Mouse (Mus musculus) heart, embryonic 13.5 days (tissue): Measurements from ENCODE around the gene Fgfr2. TPM values are rescaled to one million over a fixed set of nuclear protein-coding genes. Genes with fewer than 3 reads are reported as not detected.

Experiments
- ATAC-seq: fragments of 200-750 bp; cut with Nextera tagmentation; 2 replicates; pipeline ENCODE4 v1.8.0; 2017; ENCODE audit warnings: moderate TSS enrichment; ENCODE audit not compliant: insufficient number of reproducible peaks, low FRiP score, low TSS enrichment; ENCODE audit errors: extremely low read depth
- H3K27ac ChIP-seq: fragments of 300-500 bp; sonication (generic); replicated peaks from 2 replicates; pipeline ENCODE4 v1.5.1; 2015; ENCODE audit warnings: moderate library complexity, mild to moderate bottlenecking, inconsistent platforms
- H3K27me3 ChIP-seq: fragments of 300-500 bp; sonication (generic); replicated peaks from 2 replicates; pipeline ENCODE4 v1.6.1; 2015; ENCODE audit warnings: mild to moderate bottlenecking, inconsistent platforms
- H3K36me3 ChIP-seq: fragments of 300-500 bp; sonication (generic); 2 replicates; pipeline ENCODE4 v1.6.1; 2015; ENCODE audit warnings: mild to moderate bottlenecking, inconsistent platforms
- H3K4me1 ChIP-seq: fragments of 300-500 bp; sonication (generic); 2 replicates; pipeline ENCODE4 v1.6.1; 2015; ENCODE audit warnings: inconsistent platforms
- H3K4me2 ChIP-seq: fragments of 300-500 bp; sonication (generic); 2 replicates; pipeline ENCODE4 v1.6.1; 2015; ENCODE audit warnings: inconsistent platforms, mild to moderate bottlenecking, moderate library complexity
- H3K4me3 ChIP-seq: fragments of 300-500 bp; sonication (generic); 2 replicates; pipeline ENCODE4 v1.5.1; 2015; ENCODE audit warnings: moderate library complexity, mild to moderate bottlenecking, inconsistent platforms
- H3K9ac ChIP-seq: fragments of 300-500 bp; sonication (generic); 2 replicates; pipeline ENCODE4 v1.6.1; 2015; ENCODE audit warnings: inconsistent platforms, mild to moderate bottlenecking, moderate library complexity
- H3K9me3 ChIP-seq: fragments of 300-500 bp; sonication (generic); 2 replicates; pipeline ENCODE4 v1.6.1; 2016; ENCODE audit warnings: inconsistent platforms
- WGBS: fragments of 180-500 bp; shearing (Covaris S2); methylation state at CpG from one replicate; pipeline ENCODE4 v1.1.7; 2015; ENCODE audit warnings: mixed read lengths; 5-methylcytosine and 5-hydroxymethylcytosine counted together
- polyA plus RNA-seq: library from polyadenylated mRNA; unstranded; fragments of >200 nt; fragmentation: Nextera tagmentation; extraction: Ambion mirVana; gene quantifications from 2 replicates; pipeline ENCODE4 v1.2.1, GENCODE M21; 2015

Fgfr2 gene
- polyA plus RNA-seq, 1 experiment from 2014 or later = 22.5 TPM

DNA sequence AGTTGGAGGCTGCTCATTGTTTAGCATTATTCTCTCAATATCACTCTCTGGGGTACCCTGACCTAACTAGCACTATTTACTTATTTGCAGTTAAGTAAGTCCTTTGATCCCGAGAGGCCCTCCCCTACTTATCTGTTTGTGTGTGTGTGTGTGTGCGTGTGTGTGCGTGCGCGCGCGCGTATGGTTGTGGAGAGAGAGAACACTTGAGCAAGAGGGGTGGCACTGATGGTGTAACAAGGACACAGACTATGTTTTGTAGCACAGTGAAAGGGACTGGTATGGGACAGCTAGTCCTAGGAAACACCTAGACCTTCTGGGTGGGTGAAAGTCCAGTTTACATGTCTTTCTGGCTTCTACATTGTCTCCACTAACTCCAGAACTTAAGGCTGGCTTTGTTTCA lies 511.6 kb downstream of the Fgfr2 start:
- H3K36me3 ChIP-seq = no peaks in the 10 kb centered on the region
- H3K9ac ChIP-seq = no peak overlapping the region
- peaks cover 12% of the 10 kb centered on the region for H3K4me1 ChIP-seq
- H3K9me3 ChIP-seq = no peaks in the 10 kb centered on the region
- ATAC-seq = no peak
- no peak overlapping the region for H3K4me2 ChIP-seq
- 94% methylated on average over 8 of the region's 8 CpGs for WGBS
- H3K27me3 ChIP-seq = peaks cover 6% of the 10 kb centered on the region
- no peak overlapping the region for H3K27ac ChIP-seq
- no peak overlapping the region for H3K4me3 ChIP-seq

DNA sequence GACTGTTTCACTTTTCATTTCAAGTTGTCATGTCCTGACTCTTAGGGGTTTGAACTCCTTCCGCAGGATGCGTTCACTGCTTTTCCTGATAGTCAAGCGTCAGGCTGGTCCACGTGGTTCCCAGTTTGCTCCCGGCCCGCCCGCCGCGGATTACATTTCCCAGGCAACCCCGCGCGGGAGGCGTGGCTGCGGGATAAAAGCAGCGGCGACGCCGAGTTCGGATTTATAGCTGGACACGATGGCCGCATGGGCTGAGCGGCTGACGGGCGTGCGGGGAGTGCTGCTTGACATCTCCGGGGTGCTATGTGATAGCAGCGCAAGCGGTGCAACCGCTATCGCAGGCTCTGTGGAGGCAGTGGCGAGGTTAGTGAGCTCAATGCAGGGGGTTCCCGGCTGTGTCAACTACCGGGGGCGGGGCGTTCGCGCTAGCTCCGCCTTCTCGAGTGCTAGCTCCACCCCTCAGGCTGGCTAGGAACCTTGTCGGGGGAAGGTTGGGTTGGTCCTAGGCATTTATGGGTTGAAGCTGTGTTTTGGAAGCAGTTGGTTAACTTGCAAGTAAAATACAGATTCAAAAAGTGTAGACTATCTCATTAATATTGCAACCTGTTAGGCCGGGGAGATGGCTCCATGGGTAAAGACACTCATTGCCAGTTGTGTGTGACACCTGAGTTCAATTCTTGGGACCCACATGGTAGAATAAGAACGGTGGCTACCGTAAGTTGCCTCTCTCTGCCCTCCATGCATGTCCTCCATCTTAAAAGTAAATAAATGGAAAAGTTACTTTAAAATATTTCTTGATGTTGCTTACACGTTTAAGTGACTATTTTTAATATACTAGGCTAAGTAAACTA lies 512.5 kb downstream of the Fgfr2 start, which contains the start of gene Lhpp:
Lhpp (plus strand) TSS at position 171 of the 851 bp plus-strand sequence.
- peak within 1 kb of the TSS; percentile 80 for H3K9ac ChIP-seq
- H3K36me3 ChIP-seq = no peaks in the 10 kb centered on the region
- H3K4me1 ChIP-seq = peaks cover 12% of the 10 kb centered on the region
- H3K4me3 ChIP-seq = peak within 1 kb of the TSS; percentile 65
- peak within 1 kb of the TSS; percentile 73 for H3K4me2 ChIP-seq
- no peak within 1 kb of the TSS for H3K27ac ChIP-seq
- peaks cover 12% of the 10 kb centered on the region for H3K27me3 ChIP-seq
- ATAC-seq = peak; percentile 70
- H3K9me3 ChIP-seq = no peaks in the 10 kb centered on the region
- 7% methylated on average over 44 of the region's 44 CpGs for WGBS

DNA sequence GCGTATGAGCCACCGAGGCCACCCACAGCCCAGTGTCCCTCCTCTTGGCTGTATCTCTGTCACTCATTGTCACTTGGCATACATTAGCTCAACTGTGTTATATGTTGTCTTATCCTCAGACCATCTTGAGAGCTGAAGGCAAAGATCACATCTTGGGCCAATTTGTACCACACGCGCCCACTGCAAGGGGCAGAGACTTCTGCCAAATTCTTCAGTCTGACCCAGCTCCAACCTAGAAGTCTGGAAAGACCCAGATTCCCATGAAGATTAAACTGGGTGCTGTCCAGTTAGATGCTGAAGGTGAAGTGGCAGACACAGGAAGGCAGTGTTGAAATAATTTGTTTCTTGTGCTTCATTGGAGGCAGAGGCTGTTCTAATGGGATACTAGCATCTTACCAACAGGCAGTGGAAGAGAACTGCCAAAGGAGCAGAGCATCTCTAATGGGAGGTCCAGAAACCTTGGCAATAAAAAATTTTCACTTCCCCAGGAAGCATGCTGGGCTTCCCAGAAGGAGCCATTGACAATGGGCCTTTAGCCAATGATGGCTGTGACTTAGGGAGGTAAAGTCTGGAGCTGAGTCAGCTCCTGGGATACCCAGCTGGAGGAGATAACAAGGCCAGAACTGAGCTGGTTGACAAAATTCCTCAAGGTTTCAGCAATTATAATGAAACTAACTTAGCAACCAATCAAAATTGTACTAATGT lies 514.7 kb downstream of the Fgfr2 start:
- no peak overlapping the region for H3K9ac ChIP-seq
- ATAC-seq = no peak
- H3K27me3 ChIP-seq = peaks cover 27% of the 10 kb centered on the region
- H3K4me3 ChIP-seq = no peak overlapping the region
- no peak overlapping the region for H3K27ac ChIP-seq
- H3K4me2 ChIP-seq = no peak overlapping the region
- WGBS = 81% methylated on average over 4 of the region's 4 CpGs
- no peaks in the 10 kb centered on the region for H3K9me3 ChIP-seq
- H3K4me1 ChIP-seq = peaks cover 8% of the 10 kb centered on the region
- H3K36me3 ChIP-seq = no peaks in the 10 kb centered on the region

DNA sequence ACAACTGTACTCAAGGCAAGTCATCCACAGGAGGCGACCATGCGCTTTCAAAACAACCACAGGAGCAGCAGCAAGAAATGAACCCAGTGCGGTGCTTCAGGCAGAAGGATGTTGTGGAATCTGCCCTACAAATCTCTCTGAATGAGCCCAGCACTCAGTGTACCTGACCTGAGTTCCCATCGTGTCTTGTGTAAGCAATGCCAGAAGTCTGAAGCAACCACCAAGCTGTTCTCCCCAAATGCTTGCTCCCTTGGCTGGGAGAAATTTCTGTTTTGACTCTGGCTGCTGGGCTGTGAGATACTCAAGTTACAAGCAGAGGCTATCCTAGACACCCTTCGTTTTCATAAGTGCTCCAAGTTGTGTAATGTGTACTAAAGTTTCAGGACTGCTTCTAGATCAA lies 517.5 kb downstream of the Fgfr2 start:
- peaks cover 54% of the 10 kb centered on the region for H3K27me3 ChIP-seq
- H3K9me3 ChIP-seq = no peaks in the 10 kb centered on the region
- H3K9ac ChIP-seq = no peak overlapping the region
- no peak overlapping the region for H3K4me3 ChIP-seq
- no peaks in the 10 kb centered on the region for H3K36me3 ChIP-seq
- ATAC-seq = no peak
- peaks cover 5% of the 10 kb centered on the region for H3K4me1 ChIP-seq
- H3K4me2 ChIP-seq = no peak overlapping the region
- H3K27ac ChIP-seq = no peak overlapping the region
- 53% methylated on average over 5 of the region's 5 CpGs for WGBS

DNA sequence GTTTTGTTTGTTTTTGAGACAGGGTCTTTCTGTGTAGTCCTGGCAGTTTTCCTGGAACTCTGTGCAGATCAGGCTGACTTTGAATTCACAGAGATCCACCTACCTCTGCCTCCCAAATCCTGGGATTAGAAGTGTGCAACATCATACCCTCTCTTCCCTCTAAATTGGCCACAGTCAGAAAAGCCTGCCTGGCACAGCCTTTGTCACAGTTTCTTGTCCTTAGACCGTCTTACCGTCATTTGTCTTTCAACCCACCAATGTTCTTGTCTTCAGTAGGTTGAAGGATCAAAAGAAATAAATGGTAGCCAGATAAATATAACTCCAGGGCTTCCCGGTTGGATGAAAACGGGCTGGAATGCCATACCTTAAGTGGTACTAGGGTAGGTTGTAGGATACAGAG lies 518.4 kb downstream of the Fgfr2 start:
- peaks cover 64% of the 10 kb centered on the region for H3K27me3 ChIP-seq
- H3K4me2 ChIP-seq = no peak overlapping the region
- H3K4me3 ChIP-seq = no peak overlapping the region
- H3K9me3 ChIP-seq = no peaks in the 10 kb centered on the region
- H3K36me3 ChIP-seq = no peaks in the 10 kb centered on the region
- no peak for ATAC-seq
- no peak overlapping the region for H3K27ac ChIP-seq
- peaks cover 4% of the 10 kb centered on the region for H3K4me1 ChIP-seq
- 78% methylated on average over 4 of the region's 4 CpGs for WGBS
- H3K9ac ChIP-seq = no peak overlapping the region

DNA sequence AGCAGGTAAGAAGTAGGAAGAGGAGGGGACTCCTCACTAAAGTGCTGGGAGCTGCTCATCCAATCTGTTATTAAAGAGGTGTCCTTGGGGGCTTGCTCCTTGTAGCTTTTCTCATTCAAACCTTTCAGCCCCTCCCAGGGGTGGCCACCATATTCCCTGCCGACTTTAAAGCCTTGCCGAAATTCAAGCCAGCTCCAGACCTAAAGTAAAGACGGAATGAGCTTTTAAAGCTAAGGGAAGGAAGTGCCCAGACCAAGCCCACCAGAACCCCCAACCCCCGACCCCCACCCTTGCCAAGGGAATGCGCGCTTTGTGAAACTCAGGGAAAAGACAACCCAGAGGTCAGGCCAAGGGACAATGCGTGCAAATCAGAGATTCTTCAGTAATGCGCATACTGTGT lies 522.2 kb downstream of the Fgfr2 start:
- WGBS = 21% methylated on average over 8 of the region's 8 CpGs
- no peak for ATAC-seq
- Histone ChIP-seq H3K4me3 (no peak overlapping the region), H3K4me1 (peaks cover 31% of the 10 kb centered on the region), H3K9me3 (no peaks in the 10 kb centered on the region), H3K27ac (no peak overlapping the region), H3K4me2 (no peak overlapping the region), H3K9ac (no peak overlapping the region), H3K27me3 (peaks cover 90% of the 10 kb centered on the region), H3K36me3 (no peaks in the 10 kb centered on the region)

DNA sequence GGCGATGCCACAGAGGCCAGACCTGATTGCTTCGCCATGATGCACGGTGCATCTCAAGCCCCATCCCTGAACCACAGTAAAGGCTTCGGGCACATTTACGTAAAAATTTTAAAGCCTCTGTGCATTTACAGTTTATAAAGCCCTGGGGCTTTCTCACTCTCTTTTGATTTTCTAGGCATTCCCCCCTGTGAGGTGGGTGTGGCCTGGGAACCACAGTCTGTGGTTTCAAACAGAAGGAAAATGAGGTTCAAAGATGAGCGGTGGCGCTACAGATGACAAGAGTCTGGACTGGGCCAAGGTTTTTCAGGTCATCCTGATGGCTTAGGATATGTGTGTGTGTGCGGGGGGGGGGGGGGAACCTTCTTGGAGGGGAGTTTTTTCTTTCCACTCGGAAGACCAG lies 523.1 kb downstream of the Fgfr2 start:
- H3K4me3 ChIP-seq = peak overlapping the region; percentile 54
- 3% methylated on average over 9 of the region's 9 CpGs for WGBS
- ATAC-seq = no peak

DNA sequence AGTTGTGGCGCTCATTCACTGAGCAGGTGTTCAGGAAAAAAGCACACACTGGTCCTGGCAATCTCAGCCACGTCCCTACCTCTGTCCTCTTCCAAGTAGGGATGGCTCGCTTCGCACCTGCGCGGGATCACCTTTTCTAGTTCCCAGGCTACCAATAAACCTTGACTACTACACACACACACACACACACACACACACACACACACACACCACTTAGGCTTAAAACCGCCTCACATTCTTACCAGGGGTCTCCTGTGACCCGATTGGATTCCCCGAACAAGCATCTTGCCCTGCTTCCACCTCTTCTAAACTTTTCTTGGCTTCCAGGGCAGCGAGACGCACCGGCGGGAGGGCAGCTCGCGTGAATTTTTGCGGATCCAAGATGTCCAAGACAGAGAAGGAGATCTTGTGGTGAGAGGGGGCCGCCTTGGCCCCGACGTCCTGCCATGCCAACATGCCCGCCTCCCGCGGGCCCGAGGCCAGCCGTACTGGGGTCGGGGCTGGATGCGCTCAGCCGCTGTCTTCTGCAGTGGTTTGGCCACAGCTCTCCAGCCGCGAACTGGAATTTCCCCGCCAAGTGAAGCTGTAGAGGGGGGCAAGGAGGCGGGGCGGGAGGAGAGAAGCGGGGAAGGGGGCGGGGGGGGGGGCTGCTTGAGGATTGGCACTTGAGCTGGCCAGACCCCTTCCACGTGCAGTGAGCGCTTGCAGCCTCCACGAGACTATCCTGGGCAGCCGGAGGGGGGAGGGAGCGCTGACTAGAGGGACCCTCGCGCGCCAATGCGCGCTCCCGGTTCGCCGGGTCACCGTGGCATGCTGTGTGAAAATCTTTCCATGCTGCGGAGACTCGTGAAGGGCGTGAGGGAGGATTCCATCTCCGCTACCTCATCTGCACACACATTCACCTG lies 523.8 kb downstream of the Fgfr2 start, which contains the start of gene Nkx1-2:
Nkx1-2 (minus strand) TSS at position 567 of the 905 bp plus-strand sequence.
- no peak; the same call in 1 of the 2 replicates for ATAC-seq

More for the DNA sequence above, 523.1 kb downstream of the Fgfr2 start:
- peaks cover 31% of the 10 kb centered on the region for H3K4me1 ChIP-seq
- H3K27me3 ChIP-seq = peaks cover 94% of the 10 kb centered on the region
- no peaks in the 10 kb centered on the region for H3K9me3 ChIP-seq
- H3K4me2 ChIP-seq = peak overlapping the region; percentile 86
- no peak overlapping the region for H3K27ac ChIP-seq
- H3K9ac ChIP-seq = peak overlapping the region; percentile 63; the same call in 1 of the 2 replicates
- no peaks in the 10 kb centered on the region for H3K36me3 ChIP-seq

DNA sequence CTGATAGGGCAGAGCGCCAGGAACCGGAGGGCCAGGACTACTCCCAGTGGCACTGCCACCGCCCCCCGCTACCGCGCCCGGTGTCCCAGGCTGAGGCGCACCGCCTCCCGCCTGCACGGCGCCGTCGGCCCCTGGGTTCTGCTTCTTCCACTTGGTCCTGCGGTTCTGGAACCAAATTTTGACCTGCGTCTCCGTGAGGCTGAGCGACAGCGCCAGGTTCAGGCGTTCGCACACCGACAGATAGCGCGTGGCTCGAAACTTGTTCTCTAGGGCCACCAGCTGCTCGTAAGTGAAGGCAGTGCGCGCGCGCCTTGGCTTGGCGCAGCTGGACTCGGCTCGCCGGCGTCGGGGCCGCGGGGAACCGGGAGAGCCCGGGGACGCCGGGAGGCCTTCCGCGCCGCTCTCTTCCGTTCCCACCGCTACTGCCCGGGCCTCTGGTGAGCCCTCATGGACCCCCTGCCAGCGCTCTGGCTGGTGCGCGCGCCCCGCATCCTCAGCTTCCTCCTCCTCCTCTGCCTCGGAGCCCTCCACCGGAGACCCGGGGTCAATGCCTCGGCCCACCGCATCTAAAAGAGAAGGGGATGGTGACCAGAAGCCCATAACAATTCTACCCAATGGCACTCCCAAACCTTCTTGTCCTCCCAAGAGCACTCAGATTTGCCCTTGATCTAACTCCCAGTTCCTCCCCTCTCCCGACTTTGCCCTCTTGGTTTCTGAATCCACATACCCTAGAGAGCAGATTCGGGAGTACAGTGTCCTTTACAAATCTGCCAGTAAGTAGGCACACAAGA lies 525.7 kb downstream of the Fgfr2 start:
- H3K9me3 ChIP-seq = no peaks in the 10 kb centered on the region
- H3K4me3 ChIP-seq = peak overlapping the region; percentile 64
- peaks cover 84% of the 10 kb centered on the region for H3K27me3 ChIP-seq
- peaks cover 32% of the 10 kb centered on the region for H3K4me1 ChIP-seq
- no peak for ATAC-seq
- no peaks in the 10 kb centered on the region for H3K36me3 ChIP-seq
- H3K9ac ChIP-seq = peak overlapping the region; percentile 76
- H3K27ac ChIP-seq = no peak overlapping the region
- H3K4me2 ChIP-seq = peak overlapping the region; percentile 91
- under 1% methylated on average over 57 of the region's 60 CpGs for WGBS

More for the DNA sequence above, 523.8 kb downstream of the Fgfr2 start, which contains the start of gene Nkx1-2:
- WGBS = under 1% methylated on average over 47 of the region's 52 CpGs
- H3K4me1 ChIP-seq = peaks cover 31% of the 10 kb centered on the region
- peak within 1 kb of the TSS; percentile 64 for H3K4me3 ChIP-seq
- no peak within 1 kb of the TSS for H3K27ac ChIP-seq
- H3K9ac ChIP-seq = peak within 1 kb of the TSS; percentile 63
- H3K27me3 ChIP-seq = peaks cover 93% of the 10 kb centered on the region
- H3K9me3 ChIP-seq = no peaks in the 10 kb centered on the region
- no peaks in the 10 kb centered on the region for H3K36me3 ChIP-seq
- H3K4me2 ChIP-seq = peak within 1 kb of the TSS; percentile 91

DNA sequence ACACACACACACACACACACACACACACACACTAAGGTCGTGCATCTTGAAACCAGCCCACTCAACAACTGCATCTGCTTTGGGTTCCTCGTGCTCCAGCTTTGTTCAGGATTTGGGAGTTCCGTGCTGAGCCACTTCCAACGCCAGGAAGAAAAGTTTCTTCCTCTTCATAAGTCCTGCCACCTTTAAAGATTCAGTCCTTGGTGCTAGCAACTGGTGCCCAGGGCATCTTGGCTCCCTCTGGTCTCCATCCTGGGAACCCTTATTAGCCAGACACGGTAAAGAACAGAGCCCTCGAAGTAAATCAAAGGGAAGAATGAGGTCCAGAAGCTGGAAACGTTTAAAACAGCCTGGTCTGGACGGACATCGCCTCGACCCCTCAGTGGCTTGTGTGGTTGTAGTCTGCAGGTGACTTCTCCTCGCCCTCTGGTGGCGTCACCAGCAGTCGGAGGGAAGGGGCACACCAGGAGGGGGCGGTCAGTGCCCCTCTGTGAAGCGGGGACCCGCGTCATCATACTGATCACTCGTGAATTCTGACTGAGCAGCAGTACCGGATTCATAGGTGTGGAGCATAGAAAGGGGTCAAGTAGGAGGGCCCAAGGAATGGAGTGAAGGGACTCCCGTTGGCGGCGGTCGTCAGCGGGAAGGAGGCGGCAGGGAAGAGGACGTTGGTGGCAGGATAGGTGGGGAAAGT lies 526.4 kb downstream of the Fgfr2 start:
- WGBS = 7% methylated on average over 26 of the region's 26 CpGs
- no peak for ATAC-seq

More for the DNA sequence above, 526.4 kb downstream of the Fgfr2 start:
- Histone ChIP-seq H3K27ac (no peak overlapping the region), H3K4me1 (peaks cover 34% of the 10 kb centered on the region), H3K36me3 (no peaks in the 10 kb centered on the region), H3K27me3 (peaks cover 77% of the 10 kb centered on the region), H3K9me3 (no peaks in the 10 kb centered on the region), H3K4me2 (peak overlapping the region; percentile 91), H3K9ac (peak overlapping the region; percentile 76), H3K4me3 (peak overlapping the region; percentile 64)
